Mouse (Mus musculus) ovary, postnatal 10 days (tissue): ENCODE measurements around the gene Ndufa8.

Experiments used
- DNase-seq: peaks from one replicate; pipeline ENCODE4 v3.0.0; 2022; ENCODE audit warnings: low spot score

Ndufa8 gene

DNA sequence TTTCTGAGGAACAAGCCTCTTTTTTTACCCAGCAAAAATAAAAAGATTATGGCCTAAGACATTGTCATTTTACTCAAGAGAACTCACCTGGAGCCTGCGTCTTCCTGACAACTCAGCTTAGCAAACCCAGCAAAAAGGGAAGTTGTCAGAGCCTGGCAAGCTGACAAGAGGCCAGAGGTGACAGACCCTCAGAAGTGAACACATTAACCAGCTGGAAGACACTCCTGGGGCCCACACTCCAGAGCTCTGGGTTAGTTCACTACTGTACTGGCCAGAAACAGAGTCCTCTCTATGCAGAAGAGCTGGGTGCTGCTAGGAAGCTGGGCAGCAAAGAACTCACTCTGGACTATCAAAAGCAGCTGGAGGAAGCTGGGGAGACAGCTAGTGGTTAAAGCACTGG is 8.3 kb downstream of the Ndufa8 start:
- DNase-seq = no peak

DNA sequence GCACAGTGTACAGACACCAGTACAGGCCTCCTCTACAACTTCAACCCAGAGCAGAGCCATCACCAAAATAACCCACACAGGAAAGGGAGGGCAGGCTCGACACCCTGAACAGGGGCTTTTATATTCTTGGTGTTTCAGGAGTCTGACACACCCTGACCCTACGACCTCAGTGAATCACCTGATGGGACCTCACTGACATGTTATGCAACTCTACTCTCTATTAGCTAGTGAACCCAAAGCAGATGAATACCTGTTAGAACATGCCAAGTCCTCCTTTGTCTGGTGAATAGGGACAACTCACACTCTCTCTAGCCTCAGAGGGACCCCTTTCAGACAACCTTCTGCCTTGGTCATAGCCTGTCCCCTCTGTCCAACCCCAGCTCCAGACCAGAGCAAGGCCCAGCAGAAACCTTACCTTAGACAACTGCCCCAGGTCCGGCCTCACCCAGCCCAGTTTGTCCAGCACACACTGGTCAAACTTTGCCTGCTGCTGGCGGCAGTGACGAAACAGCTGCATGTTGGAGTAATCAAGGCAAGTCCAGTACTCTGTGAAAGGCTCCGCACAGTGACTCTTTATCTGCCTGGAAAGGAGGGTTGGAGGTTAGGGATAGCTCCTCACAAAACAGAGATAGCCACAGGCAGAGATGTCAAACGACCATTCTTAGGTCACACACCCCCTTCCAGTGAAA is 9.8 kb downstream of the Ndufa8 start:
- DNase-seq = no peak

- DNase-seq = no peak
Observed at GRCm38 (mm10) chr2:36035413-36036081, 13.7 kb downstream of the Ndufa8 start.

DNA sequence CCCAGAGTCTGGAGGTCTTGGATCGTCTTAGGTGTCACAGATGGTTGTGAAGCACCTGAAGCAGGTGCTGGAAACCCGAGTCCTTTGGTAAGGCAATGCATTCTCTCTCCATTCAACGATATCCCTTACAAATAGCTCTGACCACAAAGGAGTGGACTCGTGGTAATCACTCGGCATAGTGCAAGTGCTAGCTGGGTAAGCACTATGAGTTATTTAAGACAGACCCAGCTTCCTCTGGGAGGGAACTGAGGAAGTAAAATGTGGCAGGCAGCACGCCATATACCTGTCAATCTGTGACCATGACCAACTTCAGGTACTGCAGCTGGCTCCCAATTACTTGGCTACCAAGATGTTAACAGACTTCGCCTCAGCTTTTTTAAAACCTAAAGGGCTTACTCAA is 14.3 kb downstream of the Ndufa8 start:
- no peak for DNase-seq

- no peak for DNase-seq
Observed at GRCm38 (mm10) chr2:36033966-36034365, 15.2 kb downstream of the Ndufa8 start.

DNA sequence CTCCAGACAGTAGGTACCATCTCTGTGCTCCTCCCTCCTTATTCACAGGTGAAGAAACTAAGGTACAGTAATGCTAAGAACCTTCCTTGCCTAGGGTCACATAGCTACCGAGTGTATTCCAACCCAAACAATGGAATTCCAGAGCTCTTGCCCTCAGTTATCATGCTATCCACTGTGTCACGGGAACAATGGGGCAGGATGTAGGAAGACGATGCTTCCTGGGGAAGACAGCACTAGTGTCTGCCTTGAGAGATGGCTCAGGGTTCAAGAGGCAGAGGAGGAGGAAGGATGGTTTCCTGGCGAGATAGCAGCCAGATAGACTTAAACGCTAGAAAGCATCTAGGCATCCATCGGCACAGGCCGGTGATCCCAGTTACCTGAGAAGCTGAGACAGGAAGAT is 16.3 kb downstream of the Ndufa8 start:
- no peak for DNase-seq

- no peak for DNase-seq
Observed at GRCm38 (mm10) chr2:36023291-36023690, 25.9 kb downstream of the Ndufa8 start.

DNA sequence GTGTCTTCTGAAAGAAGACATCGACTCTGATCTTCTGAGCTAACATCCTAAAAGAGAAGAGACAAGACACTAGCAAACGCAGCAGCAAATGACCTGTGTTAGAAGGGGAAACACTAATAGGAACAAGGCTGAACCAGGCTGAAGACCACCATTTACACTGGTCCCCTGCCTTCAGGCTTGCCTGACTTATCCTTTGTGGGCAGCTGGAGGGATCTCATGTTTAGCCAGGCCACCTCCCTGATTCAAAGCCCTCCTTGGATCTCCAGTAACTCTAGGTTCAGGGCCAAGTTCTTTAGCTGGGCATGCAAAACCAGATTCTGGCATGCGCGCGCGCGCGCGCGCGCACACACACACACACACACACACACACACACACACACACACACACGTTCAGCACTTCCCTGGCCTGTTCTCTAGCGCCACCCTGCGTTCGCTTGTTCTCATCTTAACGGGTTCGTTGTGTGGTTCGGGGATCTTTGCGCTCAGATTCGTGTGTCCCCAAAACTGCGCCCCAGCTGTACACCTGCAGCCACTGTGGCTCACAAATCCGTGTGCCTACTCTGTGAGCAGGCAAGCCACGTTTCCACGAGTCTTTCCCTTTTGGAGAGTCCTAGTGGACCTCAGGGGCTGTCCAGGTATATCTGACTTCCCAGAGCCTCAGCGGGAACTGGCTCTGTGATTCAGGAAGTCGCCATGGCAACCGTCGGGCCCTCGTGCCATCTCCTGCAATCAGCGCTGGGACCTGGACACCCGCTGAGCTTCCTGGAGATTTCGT is 27.6 kb downstream of the Ndufa8 start:
- peak; percentile 50 for DNase-seq

DNA sequence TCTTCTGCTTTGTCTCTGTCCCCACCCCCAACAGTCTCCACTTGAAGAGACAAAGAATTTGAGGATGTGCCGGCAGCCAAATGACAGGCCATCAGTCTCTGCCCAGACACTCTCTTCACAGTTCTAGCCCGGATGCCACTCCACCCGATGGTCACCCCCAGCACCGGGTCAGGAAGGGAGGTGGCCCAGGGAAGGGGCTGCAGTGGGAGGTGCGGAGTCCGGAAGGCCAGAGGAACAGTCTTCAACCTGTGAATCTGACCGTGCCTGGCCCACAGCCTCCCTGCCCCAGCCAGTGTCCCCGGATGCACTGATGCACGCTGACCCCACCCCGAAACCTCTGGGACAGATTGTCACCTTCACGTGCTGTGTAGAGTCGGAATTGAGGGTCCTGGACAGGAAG is 36.2 kb downstream of the Ndufa8 start:
- DNase-seq = no peak

- no peak for DNase-seq
Observed at GRCm38 (mm10) chr2:36011331-36011825, 37.8 kb downstream of the Ndufa8 start.

- DNase-seq = no peak
Observed at GRCm38 (mm10) chr2:36010579-36010978, 38.6 kb downstream of the Ndufa8 start.

- DNase-seq = no peak
Observed at GRCm38 (mm10) chr2:36009386-36009785, 39.8 kb downstream of the Ndufa8 start.

DNA sequence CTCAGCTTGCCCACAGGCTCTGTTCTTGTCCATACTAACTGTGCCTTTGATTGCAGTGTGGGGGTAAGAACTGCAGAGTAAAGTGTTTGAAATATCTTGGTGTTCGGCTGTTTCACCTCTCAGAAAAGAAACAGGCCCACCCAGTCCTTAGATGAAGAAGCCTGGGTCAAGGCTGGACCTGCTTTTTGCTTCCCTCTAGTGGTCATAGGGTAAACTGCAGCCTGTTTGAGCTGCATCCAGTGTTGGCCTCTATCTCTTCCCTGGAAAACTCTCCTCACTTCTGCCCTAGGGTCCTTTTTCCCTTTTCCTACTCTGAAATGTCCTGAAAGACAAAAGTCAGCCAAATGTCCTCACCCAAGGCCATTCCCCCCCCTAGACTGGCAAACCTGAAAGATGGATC is 41.1 kb downstream of the Ndufa8 start:
- no peak for DNase-seq

- no peak for DNase-seq
Observed at GRCm38 (mm10) chr2:36002188-36002587, 47.0 kb downstream of the Ndufa8 start.

DNA sequence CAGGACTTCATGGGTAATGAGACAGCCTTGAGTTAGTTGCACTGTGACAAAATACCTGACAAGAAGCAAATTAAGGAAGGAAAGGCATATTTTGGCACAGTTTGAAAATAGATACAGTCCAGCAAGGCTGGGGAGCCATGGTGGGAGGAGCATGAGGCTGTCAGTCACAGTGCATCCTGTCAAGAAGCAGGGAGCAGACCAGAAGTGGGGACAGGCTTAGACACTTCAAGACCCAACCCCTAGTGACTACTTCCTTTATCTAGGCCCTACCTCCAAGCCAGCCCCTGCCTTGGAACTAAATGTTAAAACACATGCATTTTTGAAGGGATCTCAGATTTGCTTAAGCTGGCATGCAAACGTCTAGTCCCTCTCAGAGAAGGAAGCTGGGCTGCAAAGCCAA is 48.8 kb downstream of the Ndufa8 start:
- DNase-seq = no peak

DNA sequence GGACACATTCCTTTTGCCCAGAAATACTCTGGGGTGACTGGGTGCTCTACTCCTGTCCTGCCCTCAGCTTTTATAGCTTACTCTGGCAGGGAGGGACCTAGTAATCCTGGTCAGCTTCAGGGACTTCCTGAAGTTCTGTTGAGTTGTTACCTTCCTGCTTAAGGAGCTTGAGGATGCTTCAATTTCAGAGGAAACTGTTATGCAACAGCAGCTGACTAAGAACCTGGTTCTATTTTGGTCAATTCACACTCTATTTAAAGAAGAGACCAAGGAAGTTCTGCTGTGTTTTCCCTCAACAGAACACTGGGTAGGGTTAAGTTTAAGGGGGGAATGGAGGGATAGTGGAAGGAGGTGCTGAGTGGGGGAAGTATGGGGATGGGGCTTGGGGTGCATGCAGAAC is 50.0 kb downstream of the Ndufa8 start:
- DNase-seq = no peak

- no peak for DNase-seq
Observed at GRCm38 (mm10) chr2:35998416-35998815, 50.8 kb downstream of the Ndufa8 start.

DNA sequence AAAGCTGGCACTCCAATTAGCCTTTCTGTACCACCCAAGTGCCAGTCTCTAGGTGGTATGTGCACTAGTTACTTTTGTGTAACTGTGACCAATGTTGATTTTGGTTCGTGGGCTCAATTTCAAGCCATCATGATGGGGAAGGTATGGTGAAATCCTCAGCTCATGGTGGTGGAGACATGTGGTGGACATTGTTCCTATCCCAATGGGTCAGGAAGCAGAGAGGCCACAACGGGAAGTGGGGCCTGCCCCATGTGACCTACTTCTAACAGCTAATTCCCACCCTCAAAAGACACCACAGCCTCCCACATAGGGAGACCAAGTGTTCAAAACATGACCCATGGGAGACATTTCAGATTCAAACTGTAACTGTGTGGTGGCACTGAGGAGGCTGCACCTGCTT is 52.5 kb downstream of the Ndufa8 start:
- DNase-seq = no peak

GRCm38 (mm10) chr2:35994303-35994702 is 54.9 kb downstream of the Ndufa8 start:
- DNase-seq = no peak

DNA sequence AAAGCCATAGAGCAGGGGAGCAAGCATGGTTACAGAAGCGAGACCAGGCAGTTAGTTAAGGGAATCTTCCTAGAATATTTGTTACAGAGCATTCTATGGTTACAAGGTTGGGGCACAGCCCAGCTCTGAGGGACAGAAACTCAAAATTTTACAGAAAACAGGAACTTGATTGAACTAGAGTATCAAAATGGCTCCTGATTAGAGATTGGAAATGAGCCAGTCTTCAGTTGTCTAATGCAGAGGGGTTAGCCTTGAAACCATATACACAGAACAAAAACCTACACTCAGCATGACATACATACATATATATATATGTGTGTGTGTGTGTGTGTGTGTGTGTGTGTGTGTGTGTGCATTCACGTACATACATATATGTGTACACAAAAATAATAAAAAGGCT is 55.7 kb downstream of the Ndufa8 start:
- DNase-seq = no peak

DNA sequence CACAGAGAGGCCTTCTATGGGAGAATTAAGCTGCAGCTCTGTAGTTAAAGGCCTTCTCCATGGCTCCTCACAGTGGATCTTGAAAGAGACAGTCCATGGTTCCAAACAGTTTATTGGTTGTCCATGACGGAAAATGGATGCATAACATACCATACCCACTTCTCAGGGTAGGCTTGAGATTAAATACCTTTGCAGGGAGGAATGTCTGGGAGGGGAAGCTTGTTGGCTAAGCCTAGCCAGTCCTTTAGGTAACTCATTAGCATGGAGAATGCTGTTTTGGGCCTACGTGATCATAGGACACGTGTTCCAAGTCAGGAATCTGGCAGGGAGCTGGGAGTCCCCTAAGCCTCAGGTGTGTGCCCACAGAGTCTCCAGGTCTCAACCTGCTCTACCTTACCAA is 56.9 kb downstream of the Ndufa8 start:
- no peak for DNase-seq
